Mouse (Mus musculus) liver (tissue): ENCODE results near the gene Pir.

Source experiments
- DNase-seq: peaks from one replicate; pipeline ENCODE4 v3.0.0-alpha.2; 2020; ENCODE audit warnings: mixed read lengths

Pir gene

DNA sequence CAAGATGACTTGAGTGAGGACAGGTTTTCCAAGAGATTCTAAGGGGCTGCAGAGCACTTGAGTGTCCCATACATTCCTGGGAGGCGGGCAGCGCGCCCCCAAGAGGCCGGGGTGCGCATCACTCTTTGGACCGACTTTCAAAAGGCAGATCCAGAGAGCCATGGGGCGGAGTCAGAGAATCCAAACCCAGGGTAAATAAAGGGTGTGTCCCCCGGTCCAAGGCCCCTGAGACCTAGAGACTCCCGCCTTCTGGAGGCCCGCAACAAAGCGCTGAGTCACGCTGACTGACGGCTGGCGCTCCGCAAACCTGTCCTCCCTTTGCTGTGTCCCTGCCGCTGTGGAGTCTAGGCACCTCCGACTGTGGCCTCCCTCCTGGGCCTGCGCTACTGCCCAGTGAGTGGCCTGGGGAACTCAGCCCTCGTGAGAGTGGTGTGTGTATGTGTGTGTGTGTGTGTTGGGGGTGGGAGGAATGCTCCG, at the start of gene Pir:
Gene Pir, plus strand, starts transcription at position 87 of the 477 bp plus-strand sequence.
- peak; percentile 91 for DNase-seq

DNA sequence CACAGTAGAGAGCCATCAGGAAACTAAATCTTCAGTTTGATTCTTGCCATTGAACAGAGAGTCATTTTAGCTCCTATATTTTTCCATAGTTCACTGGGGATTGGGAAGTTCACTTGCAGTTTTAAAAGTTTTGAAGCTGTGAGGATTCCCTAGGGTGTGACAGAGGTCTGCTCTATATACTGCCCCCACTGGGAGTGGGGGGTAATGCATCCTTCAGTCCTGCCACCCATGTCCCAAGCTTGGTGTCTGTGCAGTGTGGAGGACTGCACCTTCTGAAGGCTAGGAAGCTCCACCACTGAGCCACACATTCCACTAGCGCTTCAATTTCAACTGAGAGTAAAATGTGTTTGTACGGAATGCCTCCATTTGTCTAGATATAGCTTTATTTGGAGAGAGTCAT, 47.2 kb upstream of the Pir start:
- peak; percentile 8 for DNase-seq

DNA sequence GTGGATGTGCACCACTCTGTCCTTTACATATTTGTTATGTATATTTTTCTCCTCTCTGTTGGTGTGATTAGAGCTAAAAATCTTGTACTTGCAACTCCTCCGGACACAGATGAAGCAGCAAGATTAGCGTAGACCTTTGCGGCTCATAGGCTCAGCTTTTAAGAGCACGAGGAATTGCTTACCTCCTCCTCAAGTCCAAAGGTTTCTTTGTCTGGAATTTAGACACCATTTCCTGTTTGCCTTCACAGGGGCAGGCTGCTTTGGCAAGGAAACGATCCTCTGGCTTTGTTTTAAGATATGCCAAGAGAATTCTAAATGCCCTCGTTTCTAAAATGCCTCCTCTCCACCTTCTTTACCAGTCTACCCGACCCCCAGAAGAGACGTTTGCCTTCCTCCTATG, 35.8 kb upstream of the Pir start:
- no peak for DNase-seq

DNA sequence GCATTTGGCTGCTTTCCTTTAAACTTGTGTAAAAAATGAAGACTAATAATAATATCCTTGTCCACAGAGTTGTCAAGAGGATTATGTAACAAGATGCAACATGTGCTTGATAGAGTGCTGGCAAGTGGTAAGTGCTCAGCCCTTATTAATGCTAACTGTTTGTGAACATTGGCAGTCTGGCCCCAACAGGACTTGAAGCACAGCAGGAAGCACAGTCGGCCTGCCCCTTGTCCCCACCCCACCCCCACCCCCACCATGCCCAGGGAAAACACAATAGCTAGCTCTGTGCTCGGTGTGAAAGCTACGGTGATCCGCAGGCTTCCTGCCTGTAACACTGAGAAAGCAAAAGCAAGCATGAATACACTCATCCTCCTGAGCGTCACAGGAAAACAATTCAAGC, 23.5 kb upstream of the Pir start:
- DNase-seq = no peak

DNA sequence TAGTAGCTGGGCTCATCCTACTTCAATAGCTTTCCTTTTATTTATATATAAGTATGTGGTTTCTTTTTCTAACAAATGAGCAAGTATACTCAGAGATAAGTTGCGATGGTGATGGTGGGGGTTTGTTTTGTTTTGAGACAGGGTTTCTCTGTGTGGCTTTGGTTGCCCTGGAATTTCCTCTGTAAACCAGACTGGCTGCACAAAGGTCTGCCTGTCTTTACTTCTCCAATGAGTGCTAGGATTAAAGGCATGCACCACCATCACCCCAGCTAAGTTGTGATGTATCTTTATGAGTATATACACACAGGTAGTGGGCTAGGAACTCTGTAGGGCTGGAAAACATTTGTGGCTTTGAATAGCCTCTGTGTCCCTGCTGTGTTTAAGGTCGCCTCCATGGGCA, 22.4 kb upstream of the Pir start:
- no peak for DNase-seq

DNA sequence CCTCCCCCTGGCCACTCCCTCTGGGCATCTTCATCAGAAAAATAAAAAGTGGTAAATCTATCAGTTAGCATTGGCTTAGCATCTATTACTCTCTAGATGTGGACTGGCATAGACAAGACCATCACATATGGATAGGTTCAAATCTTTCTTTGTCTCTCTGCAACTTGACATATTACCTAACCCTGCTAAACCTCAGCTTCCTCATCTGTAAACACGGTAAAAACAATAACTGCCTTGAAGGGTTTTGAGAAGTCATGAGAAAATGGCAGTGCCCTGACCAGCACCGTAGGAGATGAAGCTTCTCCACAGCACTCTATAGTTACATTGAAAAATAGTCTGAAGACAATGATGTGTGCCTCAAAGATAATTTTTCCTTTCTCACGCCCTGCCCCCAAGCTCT, 12.6 kb upstream of the Pir start:
- DNase-seq = no peak

DNA sequence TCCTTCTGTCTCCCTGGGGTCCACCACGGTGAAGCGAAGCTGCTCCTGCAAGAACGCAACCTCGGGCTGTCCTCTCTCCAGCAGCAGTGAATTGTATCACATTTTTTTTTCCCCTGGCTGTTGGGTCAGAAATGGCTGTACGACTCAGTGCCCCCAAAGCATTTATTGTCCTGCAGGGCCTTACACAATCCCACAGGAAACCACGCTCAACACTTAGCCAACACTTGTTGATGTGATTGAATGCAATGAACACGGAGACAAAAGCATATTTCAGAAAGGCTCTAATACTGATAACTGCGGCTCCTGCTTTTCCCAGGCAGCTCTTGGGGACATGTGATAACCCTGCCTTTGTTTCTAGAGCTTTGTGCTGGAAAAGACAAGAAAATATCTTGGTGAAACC, 11.1 kb upstream of the Pir start, which contains the start of gene Bmx:
Gene Bmx, minus strand, starts transcription at position 137 of the 400 bp plus-strand sequence.
- no peak for DNase-seq

DNA sequence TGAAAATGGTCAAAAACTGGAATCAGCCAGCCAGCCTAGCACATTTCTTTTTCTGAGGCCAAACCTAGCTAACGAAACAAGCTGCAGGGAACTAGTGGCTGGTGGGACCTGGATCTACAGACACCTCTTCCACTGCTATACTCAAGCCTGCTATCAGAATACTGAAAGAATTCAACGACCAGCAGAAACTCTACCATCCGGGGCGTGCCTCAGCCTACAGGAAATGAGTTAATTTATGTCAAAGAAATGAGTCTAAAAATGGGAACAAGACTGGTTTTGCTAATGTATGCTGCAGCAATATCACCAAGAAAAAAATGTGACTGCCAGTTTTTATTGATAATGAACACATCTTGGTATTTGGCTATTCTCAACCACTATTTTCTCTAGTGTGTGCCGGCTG, 10.5 kb upstream of the Pir start:
- no peak for DNase-seq

DNA sequence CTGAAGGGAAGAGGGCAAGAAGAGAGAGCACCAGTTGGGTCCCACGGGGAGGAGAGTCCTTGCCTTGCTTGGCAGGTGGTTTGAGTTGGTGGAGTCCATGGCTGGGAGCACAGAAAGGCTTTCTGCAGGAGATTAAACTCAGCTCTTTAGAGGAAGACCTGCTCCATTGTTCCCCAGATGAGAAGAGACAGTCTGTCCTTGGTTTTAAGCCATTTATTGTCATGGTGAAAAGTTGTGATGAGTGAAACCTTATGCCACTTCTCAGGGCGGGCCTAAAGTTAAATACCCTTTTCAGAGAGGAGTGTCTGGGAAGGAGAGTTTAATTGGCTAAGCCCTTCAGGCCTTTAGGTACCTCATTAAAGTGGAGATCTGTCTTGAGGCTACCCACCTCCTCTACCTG, 6.9 kb upstream of the Pir start:
- no peak for DNase-seq

DNA sequence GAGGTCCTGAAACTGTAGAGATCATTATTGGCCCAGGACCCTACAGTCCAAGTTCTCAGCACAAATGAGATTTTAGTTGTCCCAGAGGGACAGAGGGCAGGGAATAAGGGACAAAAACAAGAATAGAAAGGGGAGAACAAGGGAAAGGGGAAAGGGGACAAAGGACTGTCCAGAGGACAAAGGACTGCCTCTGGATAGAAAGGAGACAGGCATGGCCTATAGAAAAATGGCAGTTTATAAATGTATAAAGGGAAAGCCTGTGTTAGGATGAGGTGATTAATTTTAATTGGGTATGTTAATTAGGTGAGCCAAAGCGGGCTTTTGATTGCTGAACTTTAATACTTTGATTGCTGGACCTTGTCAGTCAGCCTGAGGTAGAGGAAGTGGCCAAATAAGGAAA, 4.3 kb upstream of the Pir start:
- DNase-seq = no peak

DNA sequence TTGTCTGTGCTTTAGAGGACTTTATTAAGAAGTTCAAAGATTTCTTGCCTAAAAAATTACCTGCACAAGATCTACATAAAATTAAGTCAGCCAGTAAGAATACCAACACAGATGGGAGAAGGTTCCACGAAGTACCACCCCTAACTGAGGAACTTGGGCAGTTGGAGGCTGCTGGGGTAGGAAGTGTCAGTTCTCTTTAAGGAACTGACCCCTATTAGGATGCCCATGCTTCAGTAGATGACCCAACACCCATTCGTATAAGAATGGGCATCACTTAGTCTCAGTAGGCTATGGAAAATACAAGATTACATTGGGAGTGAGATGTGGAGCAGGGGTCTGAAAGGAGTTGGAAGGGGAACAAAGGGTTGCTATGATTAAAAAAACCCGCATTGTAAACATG, 1.4 kb downstream of the Pir start:
- no peak for DNase-seq

DNA sequence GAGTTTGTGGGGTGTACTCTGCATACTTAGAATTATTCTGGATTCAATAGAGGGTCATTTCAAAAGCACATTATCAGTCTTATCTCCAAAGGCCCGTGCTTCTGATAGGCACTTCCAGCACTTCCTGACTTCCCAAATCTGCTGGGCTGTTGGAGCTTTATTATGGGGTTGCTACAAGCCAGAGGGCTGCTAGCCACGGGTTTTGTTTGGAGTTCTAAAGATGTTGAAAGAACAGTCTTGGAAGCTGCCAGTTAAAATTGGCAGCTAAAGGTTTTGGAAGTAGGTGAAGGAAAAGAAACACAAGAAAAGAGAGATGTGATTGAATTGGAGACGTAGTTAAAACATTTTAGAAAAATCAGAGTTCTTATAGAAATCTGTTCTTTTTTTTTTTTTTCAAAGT, 6.4 kb downstream of the Pir start:
- DNase-seq = no peak

DNA sequence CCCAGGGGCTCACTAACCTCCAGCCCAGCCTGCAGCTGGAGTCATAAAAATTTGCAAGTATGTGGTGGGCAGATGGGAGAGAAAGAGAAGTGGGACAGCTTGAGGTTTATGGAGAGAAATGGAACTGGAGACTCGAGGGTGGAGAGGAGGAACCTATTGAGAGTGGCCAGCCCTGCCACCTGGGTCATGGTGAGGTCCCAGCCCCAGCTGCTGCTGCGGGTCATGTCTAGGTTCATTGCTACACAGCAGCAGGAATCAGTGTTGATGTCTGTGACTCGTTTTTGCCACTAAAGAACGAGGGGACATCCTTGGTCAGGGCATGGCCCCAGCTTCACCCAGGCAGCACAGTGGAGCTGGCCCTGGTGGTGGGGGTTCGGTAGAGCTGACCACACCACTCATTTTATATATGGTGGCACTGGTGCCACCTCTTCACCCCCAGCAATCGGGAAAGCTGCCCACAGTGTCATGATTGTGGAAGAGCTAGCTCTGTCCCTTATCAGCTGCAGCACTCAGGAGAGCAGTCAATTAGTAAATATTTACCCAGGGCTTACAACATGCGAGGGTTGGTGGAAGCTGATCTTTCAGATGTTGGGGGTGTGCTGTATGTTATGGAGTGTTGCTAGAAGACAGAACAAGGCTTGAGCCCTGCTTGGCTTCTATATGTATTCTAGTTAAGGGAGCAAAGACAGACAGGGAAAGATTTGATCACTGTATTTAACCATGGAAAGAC, 11.9 kb downstream of the Pir start:
- no peak for DNase-seq

DNA sequence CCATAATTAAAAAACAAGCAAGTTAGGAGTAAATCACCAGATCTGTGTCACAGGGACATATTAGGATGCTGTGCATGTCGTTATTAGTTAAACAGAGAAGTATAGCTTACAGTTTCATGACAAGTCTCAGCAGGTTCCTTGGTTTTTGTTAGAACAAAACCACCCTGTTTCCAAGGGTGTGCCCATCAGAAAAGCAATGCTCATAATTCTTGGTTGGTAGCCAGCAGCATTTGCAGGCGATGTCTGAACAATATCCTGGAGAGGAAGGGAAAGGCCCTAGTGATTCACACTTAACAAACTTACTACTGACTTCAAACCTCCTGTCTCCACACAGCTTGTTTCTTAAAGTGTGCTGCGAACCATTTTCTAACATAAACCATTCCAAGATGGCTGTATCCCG, 14.6 kb downstream of the Pir start:
- no peak for DNase-seq

DNA sequence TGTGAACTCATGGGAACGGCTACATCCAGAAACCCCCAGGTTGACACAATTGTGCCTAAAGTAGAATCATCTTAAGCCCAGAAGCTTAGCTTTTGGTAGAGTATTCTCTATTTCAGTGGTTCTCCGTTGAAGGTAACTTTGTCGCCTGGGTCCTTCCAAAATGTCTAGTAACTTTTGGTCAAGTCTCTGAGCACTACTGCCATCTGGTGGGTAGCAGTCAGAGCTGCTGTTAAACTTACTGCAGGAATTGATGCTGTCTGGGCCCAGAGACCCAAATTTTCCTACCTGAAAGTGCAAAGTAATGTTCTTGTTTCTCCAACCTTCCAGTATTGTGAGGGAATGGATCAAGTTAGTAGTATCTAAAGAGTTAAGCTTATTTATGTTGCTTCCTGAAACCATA, 17.9 kb downstream of the Pir start:
- DNase-seq = peak; percentile 24

DNA sequence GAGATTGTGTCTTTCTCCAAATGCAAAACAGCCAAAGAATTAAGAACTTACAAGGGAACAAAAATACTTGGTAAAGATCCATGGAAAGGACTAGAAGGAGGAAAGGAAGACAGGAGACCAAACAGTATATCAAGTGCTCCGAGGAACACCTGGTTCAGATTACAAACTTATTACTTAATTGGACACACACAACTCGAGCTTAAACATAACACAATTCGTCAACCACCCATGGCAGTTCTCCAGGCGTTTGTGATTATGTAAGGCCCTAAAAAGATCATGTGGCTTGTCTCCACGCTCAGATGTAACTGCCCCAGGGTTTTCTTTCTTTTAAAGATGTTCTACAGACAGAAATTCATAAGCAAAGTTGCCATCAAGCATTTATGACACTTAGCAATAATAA, 22.0 kb downstream of the Pir start:
- no peak for DNase-seq

DNA sequence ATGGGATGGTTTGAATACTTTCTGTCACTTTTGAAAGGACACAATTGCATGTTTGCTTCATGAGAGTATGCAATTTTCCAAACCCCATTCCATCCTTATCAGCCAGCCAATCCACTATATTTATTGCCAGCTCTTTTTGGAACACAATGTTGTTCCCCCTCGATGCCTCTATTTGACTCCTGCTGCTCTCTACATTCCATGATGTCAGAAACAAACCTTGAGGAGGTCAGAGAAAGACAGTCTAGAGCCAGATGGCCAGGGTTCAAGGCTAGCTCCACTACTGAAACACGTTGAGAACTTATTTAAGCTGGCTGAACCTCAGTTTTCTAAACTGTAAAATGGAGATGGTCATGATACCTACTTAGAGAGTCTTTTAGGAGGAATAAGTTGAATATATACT, 37.1 kb downstream of the Pir start:
- DNase-seq = no peak

DNA sequence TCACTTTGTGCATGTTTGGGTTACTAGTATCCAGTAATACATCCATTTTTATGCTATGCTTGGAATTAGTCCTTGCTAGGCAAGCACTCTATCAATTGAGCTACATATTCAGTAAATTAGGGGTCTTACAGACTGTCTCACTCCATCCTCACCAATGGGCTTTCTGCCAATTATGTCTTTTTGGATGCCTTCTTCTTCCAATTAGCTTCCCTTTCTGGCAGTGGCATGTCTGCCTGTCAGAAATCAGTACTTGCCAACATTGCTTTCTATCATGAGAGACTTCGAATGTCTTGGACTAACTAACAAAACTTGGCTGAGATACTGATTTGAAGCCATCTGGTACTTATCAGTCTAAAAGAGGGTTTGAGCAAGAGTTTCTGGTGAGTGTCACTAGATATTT, 44.7 kb downstream of the Pir start:
- no peak for DNase-seq

DNA sequence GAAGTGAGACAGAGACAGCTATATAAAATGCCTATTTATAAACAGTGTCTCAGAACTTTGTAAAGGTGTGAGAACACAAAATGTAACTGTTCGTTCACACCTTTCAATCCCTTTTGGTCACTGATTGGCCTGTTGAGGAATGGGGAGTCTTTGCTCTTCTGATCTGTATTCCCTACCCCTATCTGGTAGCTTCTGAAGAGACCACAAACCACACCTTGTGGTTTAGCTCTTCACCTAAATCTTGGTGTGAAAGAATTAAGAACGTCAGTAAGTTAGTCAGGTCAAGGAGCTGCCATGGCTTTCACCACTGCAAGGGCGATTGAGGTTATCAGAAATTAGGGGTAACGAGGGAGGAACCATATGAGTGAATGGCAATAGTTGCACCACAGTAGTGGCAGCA, 49.4 kb downstream of the Pir start:
- no peak for DNase-seq

DNA sequence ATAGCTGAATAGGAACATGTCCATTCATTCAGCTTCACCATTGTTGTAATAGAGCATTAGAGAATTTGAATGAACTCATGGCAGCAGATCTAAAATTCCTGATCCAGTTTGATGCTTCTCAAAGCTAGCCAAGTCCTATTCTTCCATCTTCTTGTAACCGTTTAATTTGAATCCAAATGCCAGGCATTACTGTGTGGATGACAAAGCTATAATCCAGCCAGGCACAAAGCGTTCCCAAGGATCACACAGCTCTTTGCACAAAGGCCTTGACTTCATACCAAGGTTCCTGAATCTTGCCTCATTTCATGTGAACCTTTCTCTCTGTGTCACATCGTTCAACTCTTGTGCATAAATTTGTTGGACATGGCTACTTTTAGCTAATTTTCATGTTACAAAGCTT, 50.9 kb downstream of the Pir start:
- DNase-seq = no peak

DNA sequence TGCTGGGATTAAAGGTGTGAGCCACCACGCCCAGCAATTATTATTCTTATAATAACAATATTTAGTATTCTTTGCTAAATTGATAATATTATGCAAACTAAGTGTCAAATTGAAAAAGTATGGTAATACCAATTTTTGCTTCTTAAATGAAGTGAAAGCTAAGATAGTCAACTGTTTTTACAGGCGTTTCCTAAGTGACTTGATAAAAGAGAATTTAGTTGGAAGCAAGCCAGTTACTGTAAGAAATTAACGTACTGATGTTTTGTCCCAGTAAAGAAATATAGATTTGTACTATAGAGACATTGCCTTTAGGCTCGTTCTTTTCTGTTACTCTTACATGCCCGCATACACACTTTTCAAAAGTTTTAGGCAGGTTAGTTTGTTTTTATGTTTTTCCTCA, 53.3 kb downstream of the Pir start:
- no peak for DNase-seq

DNA sequence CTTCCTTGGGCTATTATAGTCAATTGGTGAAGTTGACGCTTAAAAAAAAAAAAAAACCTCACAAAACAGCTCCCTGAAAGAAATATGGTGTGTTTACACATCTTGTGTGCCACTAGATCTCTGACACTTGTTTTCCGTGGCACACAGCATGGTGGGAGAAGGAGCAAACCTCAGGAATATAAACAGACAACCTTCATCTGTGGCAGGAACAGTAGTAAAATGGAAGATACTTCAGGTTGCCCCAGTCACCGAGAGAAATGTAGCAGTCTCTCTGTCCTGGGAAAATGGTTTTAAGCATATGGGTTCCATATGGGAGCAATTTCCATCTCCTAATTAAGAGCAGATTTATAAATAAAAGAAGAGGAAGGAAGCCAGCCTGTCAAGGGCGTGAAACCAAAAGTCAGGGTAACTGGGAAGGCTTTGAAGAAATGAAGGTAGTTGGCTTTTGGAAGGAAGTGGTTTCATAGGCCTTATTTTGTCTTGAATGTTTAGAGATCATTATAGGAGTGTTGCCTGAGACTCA, 54.3 kb downstream of the Pir start:
- DNase-seq = no peak

DNA sequence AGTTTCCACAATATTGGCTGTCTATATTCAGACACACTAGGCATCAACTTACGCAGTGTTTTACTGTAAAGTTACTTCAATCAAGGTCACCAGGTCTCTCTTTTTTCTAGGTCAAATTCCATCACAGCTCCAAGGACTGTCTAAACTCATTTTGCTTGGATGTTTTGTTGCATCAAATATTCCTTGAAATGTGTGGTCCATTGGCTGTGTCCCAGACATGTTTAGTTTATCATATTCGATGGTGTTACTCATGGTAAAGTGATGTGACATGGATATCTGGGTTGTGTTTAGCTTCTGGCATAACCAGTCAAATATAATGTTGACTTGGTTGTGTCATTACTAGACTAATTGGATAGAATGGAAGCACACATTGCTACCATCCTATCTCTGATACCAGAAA, 61.2 kb downstream of the Pir start:
- no peak for DNase-seq

DNA sequence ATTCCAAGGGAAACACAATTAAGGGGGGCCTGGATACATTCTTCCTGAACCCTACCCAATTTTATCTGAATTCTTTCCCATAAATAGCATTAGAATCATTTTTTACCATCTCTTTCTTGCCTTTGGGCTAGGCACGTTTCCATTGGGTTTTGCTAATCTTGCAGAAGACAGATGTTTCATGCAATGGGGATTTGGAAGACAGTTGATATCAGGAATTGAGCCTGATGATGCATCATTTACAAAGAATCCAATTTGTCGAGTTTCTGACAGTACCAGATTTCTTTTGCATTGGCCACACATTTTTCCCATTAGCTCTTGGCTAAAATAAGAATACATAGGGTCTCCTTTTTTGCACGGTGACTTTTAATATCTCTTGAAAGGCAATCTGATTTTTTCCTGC, 61.6 kb downstream of the Pir start:
- no peak for DNase-seq

DNA sequence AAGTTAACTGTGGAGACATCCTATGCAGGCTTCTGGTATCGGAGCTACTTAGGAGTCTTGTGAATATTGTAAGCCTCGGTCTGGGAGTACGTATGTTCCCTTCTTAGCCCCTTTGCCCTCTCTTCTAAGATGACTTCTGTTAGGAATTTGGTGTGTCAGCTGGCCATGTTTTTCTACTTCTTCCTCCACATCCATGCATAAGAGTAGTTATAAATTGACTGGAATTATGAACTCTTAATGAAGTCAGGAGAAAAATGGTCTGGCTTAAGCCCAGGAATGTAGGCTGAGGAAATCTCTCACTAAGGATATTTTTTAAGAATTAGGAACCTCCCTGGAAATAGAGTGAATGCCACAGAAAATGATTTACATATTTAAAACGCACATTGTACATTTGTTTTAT, 69.4 kb downstream of the Pir start:
- DNase-seq = no peak
